Mouse (Mus musculus) G1E (cell line): ENCODE measurements around the gene Oaf. TPM values are rescaled to one million over a fixed set of nuclear protein-coding genes. Genes with fewer than 3 reads are reported as not detected.
A peak's percentile ranks its signal among the peaks of the same experiment; 100 is the strongest.

ENCODE experiments used
- ATAC-seq: 2 replicates; pipeline ENCODE4 v1.8.0; 2016; ENCODE audit warnings: mild to moderate bottlenecking; ENCODE audit not compliant: insufficient number of reproducible peaks, poor library complexity, low FRiP score, severe bottlenecking; ENCODE audit errors: extremely low read depth
- DNase-seq: peaks from one replicate; pipeline ENCODE4 v3.0.0; 2012; ENCODE audit warnings: low spot score
- H3K27me3 ChIP-seq: 2 replicates; pipeline ENCODE4 v1.6.1; 2012; ENCODE audit warnings: mild to moderate bottlenecking, low read length, inconsistent platforms; ENCODE audit not compliant: insufficient read depth
- H3K36me3 ChIP-seq: replicated peaks from 2 replicates; pipeline ENCODE3; 2012; ENCODE audit warnings: mild to moderate bottlenecking, inconsistent platforms
- H3K4me1 ChIP-seq: 2 replicates; pipeline ENCODE4 v1.6.1; 2012; ENCODE audit warnings: low read depth, low read length, inconsistent platforms, mixed read lengths; ENCODE audit not compliant: insufficient read depth
- H3K4me3 ChIP-seq: 2 replicates; pipeline ENCODE4 v1.5.1; 2012; ENCODE audit warnings: low read depth, mild to moderate bottlenecking, inconsistent platforms, low read length, moderate library complexity, mixed read lengths
- H3K9me3 ChIP-seq: replicated peaks from 2 replicates; pipeline ENCODE4 v1.6.1; 2012; ENCODE audit warnings: inconsistent platforms
- CTCF ChIP-seq: IDR thresholded peaks from 2 replicates; pipeline ENCODE4 v1.5.1; 2012; ENCODE audit warnings: low read depth, low read length, inconsistent platforms, mixed read lengths
- GATA1 ChIP-seq: IDR thresholded peaks from 2 replicates; pipeline ENCODE4 v1.6.1; 2012; ENCODE audit warnings: borderline replicate concordance, low read length, inconsistent platforms, mixed read lengths
- GATA2 ChIP-seq: IDR thresholded peaks from 2 replicates; pipeline ENCODE4 v1.6.1; 2012; ENCODE audit warnings: low read depth, low read length, inconsistent platforms, borderline replicate concordance
- POLR2AphosphoS5 ChIP-seq: IDR thresholded peaks from 2 replicates; pipeline ENCODE4 v1.6.1; 2012; ENCODE audit warnings: low read depth, low read length, inconsistent platforms; ENCODE audit not compliant: insufficient replicate concordance
- TAL1 ChIP-seq: conservative IDR thresholded peaks from 2 replicates; pipeline ENCODE4 v1.6.1; 2012; ENCODE audit warnings: low read depth, low read length, inconsistent platforms, mixed read lengths
- polyA plus RNA-seq: library from polyadenylated mRNA; stranded (reverse); fragments of >175 nt; gene quantifications from 2 replicates; pipeline ENCODE4 v1.2.3, GENCODE M21; 2012
- total RNA-seq, 2 experiments: library from RNA; stranded (forward) in 1 of 2; stranded (reverse) in 1 of 2; fragments of 200-1000 nt in 1 of 2; fragments of >200 nt in 1 of 2; fragmentation: Nextera tagmentation in 1 of 2; gene quantifications; 2 replicates each; pipeline ENCODE4 v1.2.3; 2014 to 2017

Oaf gene
- total and polyA plus RNA-seq, 3 experiments: 22.1 to 29.5 (median 26.9) TPM

DNA sequence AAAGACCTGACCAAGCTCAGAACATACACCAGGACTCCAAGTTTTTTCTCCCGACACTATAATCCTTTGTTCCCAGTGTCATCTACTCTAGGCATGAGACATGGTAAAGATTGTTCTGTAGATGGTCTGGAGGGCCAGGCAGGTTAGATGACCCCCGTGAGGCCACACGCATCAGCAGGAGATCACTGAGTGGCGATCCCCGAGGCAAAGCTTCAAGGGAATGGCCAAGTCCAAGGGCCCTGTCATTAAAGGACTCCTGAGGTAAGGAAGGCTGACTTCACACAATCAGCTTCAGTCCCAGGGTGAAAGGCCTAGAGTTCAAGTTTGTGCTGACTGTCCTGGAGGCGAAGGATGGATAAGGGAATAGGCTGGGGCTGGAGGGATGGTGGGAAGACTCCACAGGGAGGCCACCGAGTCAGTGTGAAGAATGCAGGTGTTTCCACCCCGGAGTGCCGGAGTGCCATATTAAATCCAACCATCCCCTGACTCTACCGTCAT, 10.3 kb downstream of the Oaf start:
- Histone ChIP-seq H3K4me1 (peaks cover 91% of the 10 kb centered on the region), H3K36me3 (peaks cover 85% of the 10 kb centered on the region), H3K27me3 (no peaks in the 10 kb centered on the region), H3K4me3 (no peak overlapping the region), H3K9me3 (no peaks in the 10 kb centered on the region)
- TF ChIP-seq POLR2AphosphoS5 (no peak), GATA1 (no peak), CTCF (no peak), GATA2 (no peak), TAL1 (no peak)
- no peak for ATAC-seq
- DNase-seq: no peak

DNA sequence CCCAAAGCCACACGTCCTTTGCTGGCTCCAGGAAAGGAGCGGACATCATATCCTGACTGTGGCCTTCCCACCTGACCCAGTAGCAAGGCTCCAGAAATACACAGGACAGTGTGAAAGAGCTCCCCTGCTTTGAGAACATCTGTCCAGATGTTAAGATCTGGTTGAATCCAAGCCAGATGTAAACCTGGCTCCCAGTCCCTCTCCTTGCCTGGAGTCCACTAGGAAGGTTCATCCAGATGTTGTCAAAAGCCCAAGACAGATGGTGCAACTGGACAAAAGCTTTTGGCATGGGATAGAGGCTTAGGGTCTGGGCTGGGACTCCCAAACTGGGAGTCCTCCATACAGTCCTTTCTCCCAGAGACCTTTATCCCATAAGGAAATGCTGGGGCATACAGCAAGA, 11.0 kb downstream of the Oaf start:
- no peak for DNase-seq
- peaks cover 86% of the 10 kb centered on the region for H3K36me3 ChIP-seq
- peaks cover 91% of the 10 kb centered on the region for H3K4me1 ChIP-seq
- no peaks in the 10 kb centered on the region for H3K9me3 ChIP-seq
- TF ChIP-seq TAL1 (no peak), POLR2AphosphoS5 (no peak), GATA2 (no peak), GATA1 (no peak), CTCF (no peak)
- no peak for ATAC-seq
- no peak overlapping the region for H3K4me3 ChIP-seq
- no peaks in the 10 kb centered on the region for H3K27me3 ChIP-seq

DNA sequence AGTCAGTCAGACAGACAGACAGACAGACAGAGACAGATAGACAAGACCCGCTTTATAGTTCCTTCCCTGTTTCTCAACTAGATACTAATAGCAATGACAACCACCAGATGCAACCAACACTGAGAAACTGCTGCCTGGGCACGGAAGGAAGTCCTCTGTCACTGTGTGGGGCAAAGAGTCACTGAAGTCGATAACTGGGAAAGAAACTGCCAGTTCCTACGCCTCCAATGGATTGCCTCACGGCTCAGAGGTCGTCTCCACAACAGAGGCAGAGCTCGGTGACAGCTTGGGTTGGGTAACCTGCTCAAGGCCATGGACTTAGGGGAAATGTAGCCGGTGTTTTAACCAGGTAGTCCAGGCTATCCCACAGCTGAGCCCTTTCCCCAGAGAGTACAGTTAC, 12.1 kb downstream of the Oaf start:
- TF ChIP-seq CTCF: no peak
- no peak for TF ChIP-seq POLR2AphosphoS5
- no peaks in the 10 kb centered on the region for H3K27me3 ChIP-seq
- no peak for ATAC-seq
- H3K4me1 ChIP-seq: peaks cover 88% of the 10 kb centered on the region
- H3K36me3 ChIP-seq: peaks cover 87% of the 10 kb centered on the region
- no peak overlapping the region for H3K4me3 ChIP-seq
- DNase-seq: no peak
- no peaks in the 10 kb centered on the region for H3K9me3 ChIP-seq

DNA sequence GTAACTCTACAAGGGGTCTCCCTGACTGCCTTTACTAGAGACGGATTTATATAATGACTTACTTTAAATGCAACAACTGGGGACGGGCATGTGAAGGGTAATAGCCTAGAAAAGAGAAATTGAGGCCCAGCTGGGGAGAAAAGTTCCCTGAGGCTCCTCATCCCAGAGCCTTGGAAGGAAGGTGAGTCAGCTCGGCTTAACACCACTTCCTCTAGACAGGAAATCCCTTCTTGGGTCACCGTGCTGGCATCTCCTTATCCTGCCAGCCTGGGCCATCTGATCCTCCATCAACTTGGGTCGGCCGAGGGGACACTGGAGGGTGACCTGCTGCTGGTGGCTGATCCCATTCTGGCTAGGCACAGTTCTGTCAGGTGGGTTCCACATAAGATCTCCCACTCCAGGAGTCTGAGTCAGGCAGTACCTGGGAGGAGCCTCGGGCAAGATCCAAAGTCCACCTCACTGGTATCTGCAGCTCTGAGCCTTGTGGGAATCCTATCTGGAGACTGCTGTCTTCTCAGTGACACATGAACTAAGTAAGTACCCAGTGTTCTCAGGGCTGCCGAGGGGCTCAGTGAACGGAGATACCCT, 13.0 kb downstream of the Oaf start:
- DNase-seq: no peak
- Histone ChIP-seq H3K9me3 (no peaks in the 10 kb centered on the region), H3K4me1 (peaks cover 81% of the 10 kb centered on the region), H3K36me3 (peaks cover 88% of the 10 kb centered on the region), H3K4me3 (peak overlapping the region; percentile 3; the same call in 1 of the 2 replicates), H3K27me3 (no peaks in the 10 kb centered on the region)
- ATAC-seq: no peak
- no peak for TF ChIP-seq TAL1
- no peak for TF ChIP-seq CTCF
- TF ChIP-seq GATA1: no peak
- TF ChIP-seq POLR2AphosphoS5: no peak
- TF ChIP-seq GATA2: no peak

DNA sequence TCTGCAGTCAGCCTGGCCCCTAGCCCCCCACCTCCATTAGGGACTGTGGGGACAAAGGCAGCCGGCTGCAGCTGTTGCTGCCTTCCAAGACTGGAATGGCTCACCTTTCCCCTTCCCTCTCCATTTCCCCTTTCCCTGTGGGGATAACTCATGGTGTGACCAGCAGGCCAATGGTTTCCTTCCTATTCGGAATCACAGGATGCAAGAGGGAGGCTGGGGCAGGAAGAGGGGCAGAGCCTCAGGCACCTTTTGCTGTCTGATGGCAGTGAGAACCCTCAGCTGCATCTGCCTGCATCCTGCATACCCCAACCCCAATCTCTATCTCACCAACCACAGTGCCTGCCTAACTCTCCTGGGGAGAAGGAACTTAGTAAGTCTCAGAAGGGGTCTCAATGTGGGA, 14.2 kb downstream of the Oaf start:
- Histone ChIP-seq H3K9me3 (no peaks in the 10 kb centered on the region), H3K27me3 (no peaks in the 10 kb centered on the region), H3K36me3 (peaks cover 88% of the 10 kb centered on the region), H3K4me1 (peaks cover 74% of the 10 kb centered on the region), H3K4me3 (peak overlapping the region; percentile 25; the same call in 1 of the 2 replicates)
- DNase-seq (no peak), ATAC-seq (no peak)
- no peak for TF ChIP-seq GATA1
- TF ChIP-seq GATA2: no peak
- no peak for TF ChIP-seq CTCF
- no peak for TF ChIP-seq POLR2AphosphoS5

DNA sequence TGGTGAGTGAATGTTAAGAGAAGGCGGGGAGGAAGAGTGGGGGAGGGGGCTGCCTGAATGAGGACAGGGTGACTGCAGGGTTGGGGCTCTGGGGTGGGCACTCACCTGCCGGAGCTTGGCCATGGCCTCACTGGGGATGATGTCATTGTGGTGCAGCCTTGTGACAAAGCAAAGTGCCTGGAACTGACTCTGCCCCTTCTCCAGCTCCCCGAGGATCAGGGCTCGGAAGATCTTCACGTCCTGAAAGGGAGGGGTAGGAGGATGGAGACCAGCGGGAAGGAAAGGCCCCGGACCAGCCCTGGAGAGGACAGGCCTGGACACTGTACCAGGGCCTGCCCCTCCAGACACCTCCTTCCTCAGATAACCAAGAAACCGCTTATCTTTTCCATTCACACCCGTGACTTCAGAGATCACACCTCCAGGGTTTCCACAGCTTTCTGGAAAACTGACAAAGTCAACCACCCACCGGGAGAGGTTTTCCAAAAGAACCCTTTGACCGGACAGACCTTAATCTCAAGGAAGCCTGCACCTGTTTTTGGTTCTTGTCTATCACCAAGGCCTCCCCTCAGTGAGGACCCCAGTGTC, 14.8 kb downstream of the Oaf start:
- Histone ChIP-seq H3K27me3 (no peaks in the 10 kb centered on the region), H3K36me3 (peaks cover 87% of the 10 kb centered on the region), H3K4me1 (peaks cover 67% of the 10 kb centered on the region), H3K4me3 (peak overlapping the region; percentile 64; the same call in 1 of the 2 replicates), H3K9me3 (no peaks in the 10 kb centered on the region)
- DNase-seq (no peak), ATAC-seq (peak; percentile 63)
- TF ChIP-seq GATA1: no peak
- TF ChIP-seq CTCF: no peak
- TF ChIP-seq TAL1: peak; percentile 68
- no peak for TF ChIP-seq GATA2
- no peak for TF ChIP-seq POLR2AphosphoS5

DNA sequence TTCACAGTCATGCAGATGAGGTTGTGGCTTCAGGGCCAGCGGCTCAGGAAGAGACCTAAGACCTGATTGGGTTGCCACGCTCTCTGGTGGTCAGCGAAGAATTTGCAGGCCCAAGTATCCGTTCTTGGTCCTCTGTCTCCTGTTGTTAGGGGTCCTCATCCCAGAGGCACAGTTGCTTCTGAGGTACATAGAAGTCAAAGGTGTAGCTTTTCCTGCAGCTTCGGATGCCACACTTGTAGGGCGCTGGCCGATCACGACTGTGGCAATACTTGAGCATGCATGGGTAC, 17.3 kb downstream of the Oaf start:
- ATAC-seq (no peak), DNase-seq (no peak)
- no peak for TF ChIP-seq TAL1
- no peak for TF ChIP-seq CTCF
- no peak for TF ChIP-seq GATA2
- no peak for TF ChIP-seq POLR2AphosphoS5
- no peak for TF ChIP-seq GATA1
- Histone ChIP-seq H3K27me3 (no peaks in the 10 kb centered on the region), H3K4me3 (no peak overlapping the region), H3K36me3 (peaks cover 71% of the 10 kb centered on the region), H3K9me3 (no peaks in the 10 kb centered on the region), H3K4me1 (peaks cover 45% of the 10 kb centered on the region)
